Mouse (Mus musculus): ENCODE results near the gene Gm2163. TPM values are rescaled to one million over a fixed set of nuclear protein-coding genes. Genes with fewer than 3 reads are reported as not detected.

The Gm2163 gene
- polyA plus RNA-seq (2015; fragmentation: Nextera tagmentation; extraction: Ambion mirVana): not detected in 2 replicates

DNA sequence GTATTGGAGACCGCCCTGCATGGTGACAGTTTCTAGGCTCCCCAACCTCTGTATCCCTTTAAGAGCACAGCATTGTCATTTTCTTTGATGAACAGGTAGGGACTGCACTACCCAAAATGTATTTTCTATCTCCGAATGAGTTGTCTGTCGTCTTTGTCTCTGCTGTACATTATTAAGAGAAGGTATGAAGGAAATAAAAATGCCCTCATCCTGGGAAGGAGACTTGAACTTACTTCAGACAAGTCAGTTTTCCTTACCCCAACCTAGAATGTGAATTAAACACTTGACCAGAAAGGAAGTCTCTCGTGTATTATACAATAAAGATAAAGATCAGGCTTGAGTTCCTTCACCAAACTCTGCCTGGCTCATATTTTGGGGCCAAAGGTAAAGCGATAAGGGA lies at the start of gene Gm2163:
Gene Gm2163, plus strand, starts transcription at position 301 of the 400 bp plus-strand sequence.

DNA sequence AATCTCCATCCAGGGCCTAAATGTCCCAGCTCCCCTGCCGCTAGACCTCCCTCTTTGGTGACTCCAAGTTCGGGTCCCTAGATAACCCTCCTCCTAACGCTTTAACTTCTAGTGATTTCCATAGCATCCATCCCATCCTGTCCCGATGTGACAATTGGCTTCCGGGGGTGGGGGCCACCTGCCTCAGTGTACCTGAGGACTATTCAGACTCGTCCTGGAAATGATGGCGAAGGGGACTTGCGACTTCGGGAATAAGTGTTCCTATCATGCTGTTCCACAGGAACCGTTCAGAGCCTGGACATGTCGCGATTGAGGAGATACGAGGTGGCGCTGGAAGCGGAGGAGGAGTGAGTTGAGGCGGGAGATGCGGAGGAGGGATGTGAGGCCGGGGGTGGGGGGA lies 27.5 kb upstream of the Gm2163 start, which contains the start of gene Gm21586:
Gene Gm21586, plus strand, starts transcription at position 301 of the 400 bp plus-strand sequence.

DNA sequence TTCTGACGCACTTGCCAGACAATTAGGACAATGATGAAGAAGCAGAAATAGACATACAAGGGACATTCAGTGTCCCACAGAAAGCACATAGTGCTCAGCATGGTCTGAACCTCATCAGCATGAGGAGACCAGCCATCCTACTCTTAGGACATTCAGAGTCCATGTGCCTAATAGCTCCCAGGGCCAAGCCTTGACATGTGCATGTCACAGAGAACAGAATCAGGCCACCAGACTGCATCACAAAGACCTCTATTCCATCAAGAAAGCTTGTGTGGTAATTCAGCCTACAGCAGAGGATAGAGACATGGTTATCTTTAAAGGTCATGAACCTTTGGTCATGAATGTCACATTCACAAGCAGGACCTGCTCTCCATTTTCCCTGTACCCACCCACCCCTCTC lies 61.5 kb downstream of the Gm2163 start, which contains the start of gene Fam205a2:
Gene Fam205a2, minus strand, starts transcription at position 101 of the 400 bp plus-strand sequence.

DNA sequence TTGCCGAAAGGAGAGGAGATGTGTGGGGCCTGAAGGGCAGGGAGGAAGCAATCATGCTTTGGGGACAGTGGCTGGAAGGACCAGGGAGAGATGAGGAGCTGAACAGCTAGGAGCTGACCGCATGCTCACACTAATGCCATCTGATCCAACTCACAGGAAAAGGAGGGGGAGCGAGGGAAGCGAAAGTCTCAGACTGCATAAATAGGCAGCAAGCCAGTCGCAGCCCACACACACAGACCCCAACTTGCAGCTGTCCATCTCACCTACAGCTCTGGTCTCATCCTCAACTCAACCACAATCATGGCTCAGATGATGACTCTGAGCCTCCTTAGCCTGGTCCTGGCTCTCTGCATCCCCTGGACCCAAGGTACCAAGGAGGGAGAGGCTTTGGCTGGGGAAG lies 145.3 kb downstream of the Gm2163 start, which contains the start of gene Gm10591:
Gene Gm10591, plus strand, starts transcription at position 301 of the 400 bp plus-strand sequence.

DNA sequence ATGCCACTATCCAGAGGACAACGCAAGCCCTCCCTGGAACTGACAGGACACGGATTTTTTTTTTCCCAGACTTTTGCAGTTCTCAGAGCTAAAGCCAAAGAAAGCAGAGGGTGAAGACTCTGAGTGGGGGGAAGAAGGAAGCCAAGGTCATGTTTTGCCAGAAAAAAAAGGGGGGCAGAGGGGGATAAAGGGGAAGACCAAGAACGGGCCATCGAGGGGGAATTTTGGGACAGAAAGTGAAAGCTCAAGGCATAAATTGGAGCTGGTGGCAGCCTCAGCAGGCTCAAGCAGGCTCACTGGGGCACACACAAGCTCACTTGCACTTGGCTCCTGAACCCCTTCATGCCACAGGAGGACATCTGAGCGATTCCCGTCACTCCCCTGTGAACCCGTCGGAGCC lies 162.9 kb downstream of the Gm2163 start, which contains the start of gene Gm2564:
Gene Gm2564, plus strand, starts transcription at position 301 of the 400 bp plus-strand sequence.

Other genes with a start within 250 kb of the Gm2163 start
- not detected in 2 replicates for gene Gm10600, start 226.1 kb upstream of the Gm2163 start, polyA plus RNA-seq (2015; fragmentation: Nextera tagmentation; extraction: Ambion mirVana)
- not detected in 2 replicates for gene Ccl21b, start 211.0 kb upstream of the Gm2163 start, polyA plus RNA-seq (2015; fragmentation: Nextera tagmentation; extraction: Ambion mirVana)
- not detected in 2 replicates for gene Gm21953, start 172.5 kb upstream of the Gm2163 start, polyA plus RNA-seq (2015; fragmentation: Nextera tagmentation; extraction: Ambion mirVana)
- gene Fam205a3, start 148.4 kb upstream of the Gm2163 start, polyA plus RNA-seq (2015; fragmentation: Nextera tagmentation; extraction: Ambion mirVana): not detected in 2 replicates
- not detected in 2 replicates for gene Gm21586, start 27.4 kb upstream of the Gm2163 start, polyA plus RNA-seq (2015; fragmentation: Nextera tagmentation; extraction: Ambion mirVana)
- not detected in 2 replicates for gene Fam205a2, start 61.4 kb downstream of the Gm2163 start, polyA plus RNA-seq (2015; fragmentation: Nextera tagmentation; extraction: Ambion mirVana)
- gene Gm10591, start 145.4 kb downstream of the Gm2163 start, polyA plus RNA-seq (2015; fragmentation: Nextera tagmentation; extraction: Ambion mirVana): not detected in 2 replicates
- 1.3 TPM in 1 of 2 replicates, not detected in the other for gene Gm2564, start 163.0 kb downstream of the Gm2163 start, polyA plus RNA-seq (2015; fragmentation: Nextera tagmentation; extraction: Ambion mirVana)
- gene Ccl27b, start 188.5 kb downstream of the Gm2163 start, polyA plus RNA-seq (2015; fragmentation: Nextera tagmentation; extraction: Ambion mirVana): not detected in 2 replicates
- not detected in 2 replicates for gene Il11ra2, start 195.1 kb downstream of the Gm2163 start, polyA plus RNA-seq (2015; fragmentation: Nextera tagmentation; extraction: Ambion mirVana)